Mouse (Mus musculus) liver, embryonic 13.5 days (tissue): ENCODE results near the gene Serpina12. TPM values are rescaled to one million over a fixed set of nuclear protein-coding genes. Genes with fewer than 3 reads are reported as not detected.

Experiments
- ATAC-seq: fragments of 200-750 bp; cut with Nextera tagmentation; 2 replicates; pipeline ENCODE4 v1.8.0; 2017; ENCODE audit warnings: low read depth, mild to moderate bottlenecking, moderate number of reproducible peaks, moderate library complexity
- DNase-seq: peaks from one replicate; pipeline ENCODE4 v3.0.0; 2022
- H3K27ac ChIP-seq: fragments of 300-500 bp; sonication (generic); 2 replicates; pipeline ENCODE4 v1.5.1; 2015; ENCODE audit warnings: moderate library complexity, mild to moderate bottlenecking, inconsistent platforms
- H3K27me3 ChIP-seq: fragments of 300-500 bp; sonication (generic); 2 replicates; pipeline ENCODE4 v1.6.1; 2015; ENCODE audit warnings: mild to moderate bottlenecking, inconsistent platforms
- H3K36me3 ChIP-seq: fragments of 300-500 bp; sonication (generic); 2 replicates; pipeline ENCODE4 v1.6.1; 2015; ENCODE audit warnings: mild to moderate bottlenecking, inconsistent platforms
- H3K4me1 ChIP-seq: fragments of 300-500 bp; sonication (generic); replicated peaks from 2 replicates; pipeline ENCODE4 v1.6.1; 2015; ENCODE audit warnings: inconsistent platforms
- H3K4me2 ChIP-seq: fragments of 300-500 bp; sonication (generic); 2 replicates; pipeline ENCODE4 v1.6.1; 2015; ENCODE audit warnings: inconsistent platforms, mild to moderate bottlenecking, moderate library complexity
- H3K4me3 ChIP-seq: fragments of 300-500 bp; sonication (generic); replicated peaks from 2 replicates; pipeline ENCODE4 v1.5.1; 2015; ENCODE audit warnings: mild to moderate bottlenecking, inconsistent platforms
- H3K9ac ChIP-seq: fragments of 300-500 bp; sonication (generic); 2 replicates; pipeline ENCODE4 v1.6.1; 2015; ENCODE audit warnings: mild to moderate bottlenecking, inconsistent platforms
- H3K9me3 ChIP-seq: fragments of 300-500 bp; sonication (generic); replicated peaks from 2 replicates; pipeline ENCODE4 v1.6.1; 2016; ENCODE audit warnings: inconsistent platforms
- WGBS: fragments of 180-500 bp; shearing (Covaris S2); methylation state at CpG from one replicate; pipeline ENCODE4 v1.1.7; 2015; ENCODE audit not compliant: insufficient replicate concordance; 5-methylcytosine and 5-hydroxymethylcytosine counted together
- polyA plus RNA-seq: library from polyadenylated mRNA; unstranded; fragments of >200 nt; fragmentation: Nextera tagmentation; extraction: Ambion mirVana; gene quantifications from 2 replicates; pipeline ENCODE4 v1.2.1, GENCODE M21; 2015

The Serpina12 gene
- polyA plus RNA-seq: 0.06 TPM in 1 of 2 replicates, not detected in the other

- no peak within 1 kb of the TSS for H3K27ac ChIP-seq
- H3K4me2 ChIP-seq: no peak within 1 kb of the TSS
- no peaks in the 10 kb centered on the region for H3K36me3 ChIP-seq
- ATAC-seq (no peak), DNase-seq (no peak)
- no peak within 1 kb of the TSS for H3K9ac ChIP-seq
- no peaks in the 10 kb centered on the region for H3K9me3 ChIP-seq
- 60% methylated on average over 7 of the region's 7 CpGs for WGBS
- no peaks in the 10 kb centered on the region for H3K4me1 ChIP-seq
- no peak within 1 kb of the TSS for H3K4me3 ChIP-seq
- no peaks in the 10 kb centered on the region for H3K27me3 ChIP-seq
Observed at GRCm38 (mm10) chr12:104044343-104044742, at the start of gene Serpina12. Serpina12 (minus strand) TSS chr12:104044443.

DNA sequence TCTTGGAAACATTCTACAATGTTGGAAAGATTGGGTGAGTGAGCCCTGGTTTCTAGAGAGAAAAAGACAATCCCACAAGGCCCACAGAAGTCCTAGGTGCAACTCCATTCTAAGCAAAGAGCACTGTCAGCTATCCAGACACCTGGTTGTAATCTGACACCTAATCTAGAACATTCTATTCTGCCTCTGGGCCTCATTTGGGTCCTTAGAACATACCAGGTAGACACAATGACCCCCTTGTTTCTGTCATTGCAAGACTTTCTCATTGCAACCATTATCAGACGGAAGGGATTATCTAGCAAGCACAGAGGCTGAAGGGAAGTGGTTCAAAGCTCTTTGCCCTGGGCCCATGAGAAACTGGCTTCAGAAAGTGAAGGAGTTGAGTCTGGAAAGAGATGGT, 47.1 kb upstream of the Serpina12 start:
- Histone ChIP-seq H3K9me3 (no peaks in the 10 kb centered on the region), H3K4me3 (no peak overlapping the region), H3K27me3 (no peaks in the 10 kb centered on the region), H3K27ac (no peak overlapping the region), H3K4me2 (no peak overlapping the region), H3K36me3 (no peaks in the 10 kb centered on the region), H3K9ac (no peak overlapping the region), H3K4me1 (no peaks in the 10 kb centered on the region)
- 57% methylated on average over 1 of the region's 1 CpGs for WGBS
- ATAC-seq (no peak), DNase-seq (no peak)

DNA sequence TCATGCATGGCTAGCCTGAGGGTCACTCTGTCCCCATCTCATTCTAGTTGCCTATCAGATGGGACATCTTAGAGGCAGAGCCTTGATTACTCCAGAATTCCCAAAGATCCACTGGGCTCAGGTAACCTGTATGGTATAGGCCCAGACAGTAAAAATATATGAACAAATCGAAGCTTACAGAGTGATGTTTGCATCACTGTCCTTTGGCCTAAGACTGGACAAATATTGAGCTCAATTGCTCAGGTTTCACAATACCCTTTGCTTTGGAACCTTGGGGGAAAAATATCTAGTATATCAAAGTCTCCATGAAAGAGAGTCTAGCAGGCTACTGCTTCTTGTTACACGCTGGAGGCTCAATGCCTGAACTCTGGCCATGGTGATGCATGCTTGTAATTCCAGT, 45.9 kb upstream of the Serpina12 start:
- 50% methylated on average over 2 of the region's 2 CpGs for WGBS
- no peaks in the 10 kb centered on the region for H3K4me1 ChIP-seq
- no peak overlapping the region for H3K9ac ChIP-seq
- DNase-seq (no peak), ATAC-seq (no peak)
- H3K27me3 ChIP-seq: no peaks in the 10 kb centered on the region
- no peak overlapping the region for H3K4me3 ChIP-seq
- no peaks in the 10 kb centered on the region for H3K9me3 ChIP-seq
- H3K27ac ChIP-seq: no peak overlapping the region
- H3K36me3 ChIP-seq: no peaks in the 10 kb centered on the region
- no peak overlapping the region for H3K4me2 ChIP-seq

GRCm38 (mm10) chr12:104072286-104072685, 28.0 kb upstream of the Serpina12 start:
- no peak overlapping the region for H3K4me3 ChIP-seq
- DNase-seq: no peak
- H3K27me3 ChIP-seq: no peaks in the 10 kb centered on the region
- no peak overlapping the region for H3K4me2 ChIP-seq
- no peak overlapping the region for H3K9ac ChIP-seq
- H3K36me3 ChIP-seq: no peaks in the 10 kb centered on the region
- no peak for ATAC-seq
- H3K4me1 ChIP-seq: no peaks in the 10 kb centered on the region
- no peaks in the 10 kb centered on the region for H3K9me3 ChIP-seq
- no peak overlapping the region for H3K27ac ChIP-seq
- WGBS: 42% methylated on average over 5 of the region's 5 CpGs

- no peak overlapping the region for H3K4me3 ChIP-seq
- H3K27me3 ChIP-seq: no peaks in the 10 kb centered on the region
- H3K4me1 ChIP-seq: no peaks in the 10 kb centered on the region
- no peak for ATAC-seq
- no peak overlapping the region for H3K9ac ChIP-seq
- H3K36me3 ChIP-seq: no peaks in the 10 kb centered on the region
- H3K4me2 ChIP-seq: no peak overlapping the region
- H3K27ac ChIP-seq: no peak overlapping the region
- DNase-seq: no peak
- 26% methylated on average over 1 of the region's 1 CpGs for WGBS
- H3K9me3 ChIP-seq: no peaks in the 10 kb centered on the region
Observed at GRCm38 (mm10) chr12:104071708-104072107, 27.5 kb upstream of the Serpina12 start.

DNA sequence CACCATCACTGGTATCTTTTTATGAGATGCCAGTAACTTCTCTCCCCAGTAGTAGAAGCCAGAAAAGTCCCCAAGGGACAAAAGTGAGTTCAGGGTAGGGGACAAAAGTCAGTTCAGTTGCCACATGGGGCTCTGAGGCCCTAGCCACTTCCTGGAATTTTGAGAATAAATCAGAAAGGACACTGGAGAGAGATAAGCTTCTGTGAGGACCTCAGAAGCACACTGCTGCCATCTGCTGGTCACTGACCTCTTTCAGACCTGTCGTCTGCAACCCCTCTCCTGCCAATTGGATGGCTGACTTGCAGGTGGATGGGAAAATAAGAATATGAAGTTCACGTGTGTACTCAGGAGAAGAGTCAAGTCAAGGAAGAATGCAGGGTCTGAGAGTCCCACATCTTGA, 25.4 kb upstream of the Serpina12 start:
- H3K27me3 ChIP-seq: no peaks in the 10 kb centered on the region
- no peaks in the 10 kb centered on the region for H3K4me1 ChIP-seq
- H3K4me3 ChIP-seq: no peak overlapping the region
- 0 out of 2 replicates have a peak, but pooled peaks have one; percentile 23 for ATAC-seq
- no peaks in the 10 kb centered on the region for H3K36me3 ChIP-seq
- no peak for DNase-seq
- H3K27ac ChIP-seq: no peak overlapping the region
- no peaks in the 10 kb centered on the region for H3K9me3 ChIP-seq
- no peak overlapping the region for H3K4me2 ChIP-seq
- no peak overlapping the region for H3K9ac ChIP-seq
- WGBS: 2% methylated on average over 2 of the region's 2 CpGs

- WGBS: 22% methylated on average over 4 of the region's 4 CpGs
- ATAC-seq (no peak), DNase-seq (no peak)
- Histone ChIP-seq H3K4me3 (no peak overlapping the region), H3K9me3 (no peaks in the 10 kb centered on the region), H3K36me3 (no peaks in the 10 kb centered on the region), H3K4me1 (no peaks in the 10 kb centered on the region), H3K27ac (no peak overlapping the region), H3K9ac (no peak overlapping the region), H3K27me3 (no peaks in the 10 kb centered on the region), H3K4me2 (no peak overlapping the region)
Observed at GRCm38 (mm10) chr12:104067549-104067948, 23.3 kb upstream of the Serpina12 start.

DNA sequence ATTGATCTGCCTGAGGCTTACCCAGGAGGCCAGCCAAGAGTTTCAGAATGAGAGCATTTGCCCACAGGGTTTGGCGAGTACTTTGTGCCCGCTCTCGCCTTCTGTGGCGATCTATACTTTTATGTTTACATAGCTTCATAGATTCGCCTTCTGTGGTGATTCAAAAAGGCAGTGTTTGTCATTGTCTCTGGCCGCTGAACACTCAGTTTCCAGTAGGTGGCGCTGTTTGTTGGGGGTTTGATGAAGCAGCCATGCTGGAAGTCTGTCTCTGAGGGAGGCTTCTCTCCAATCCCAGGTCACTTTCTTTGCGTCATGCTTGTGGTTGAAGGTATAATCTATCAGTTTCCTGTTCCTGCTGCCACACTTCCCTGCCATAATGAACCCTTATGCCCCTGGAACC, 22.0 kb upstream of the Serpina12 start:
- Histone ChIP-seq H3K9me3 (no peaks in the 10 kb centered on the region), H3K4me1 (no peaks in the 10 kb centered on the region), H3K27me3 (no peaks in the 10 kb centered on the region), H3K9ac (no peak overlapping the region), H3K4me2 (no peak overlapping the region), H3K4me3 (no peak overlapping the region), H3K36me3 (no peaks in the 10 kb centered on the region), H3K27ac (no peak overlapping the region)
- no peak for DNase-seq
- no peak for ATAC-seq
- 10% methylated on average over 8 of the region's 8 CpGs for WGBS

DNA sequence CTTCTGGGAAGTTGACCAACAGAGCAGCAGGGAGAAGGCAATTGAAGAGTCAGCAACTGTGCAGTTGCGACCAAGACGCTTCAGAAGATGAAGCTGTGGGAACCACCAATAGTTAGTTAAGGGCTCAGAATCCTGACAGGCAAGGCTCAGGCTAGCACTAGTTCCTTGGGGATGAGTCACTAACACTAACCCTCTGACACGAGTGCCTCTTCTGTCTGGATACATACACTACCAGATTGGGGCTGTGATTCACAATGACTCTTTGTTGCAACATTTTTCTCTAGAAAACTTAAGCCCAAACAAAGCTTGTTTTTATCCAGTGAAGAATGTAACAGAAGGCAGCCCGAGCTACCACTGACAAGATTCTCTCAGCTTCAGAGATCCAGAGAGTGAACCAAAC, 20.8 kb upstream of the Serpina12 start:
- Histone ChIP-seq H3K27ac (no peak overlapping the region), H3K9me3 (no peaks in the 10 kb centered on the region), H3K36me3 (no peaks in the 10 kb centered on the region), H3K9ac (no peak overlapping the region), H3K4me2 (no peak overlapping the region), H3K4me1 (no peaks in the 10 kb centered on the region), H3K27me3 (no peaks in the 10 kb centered on the region), H3K4me3 (no peak overlapping the region)
- DNase-seq (no peak), ATAC-seq (no peak)
- 62% methylated on average over 4 of the region's 4 CpGs for WGBS

DNA sequence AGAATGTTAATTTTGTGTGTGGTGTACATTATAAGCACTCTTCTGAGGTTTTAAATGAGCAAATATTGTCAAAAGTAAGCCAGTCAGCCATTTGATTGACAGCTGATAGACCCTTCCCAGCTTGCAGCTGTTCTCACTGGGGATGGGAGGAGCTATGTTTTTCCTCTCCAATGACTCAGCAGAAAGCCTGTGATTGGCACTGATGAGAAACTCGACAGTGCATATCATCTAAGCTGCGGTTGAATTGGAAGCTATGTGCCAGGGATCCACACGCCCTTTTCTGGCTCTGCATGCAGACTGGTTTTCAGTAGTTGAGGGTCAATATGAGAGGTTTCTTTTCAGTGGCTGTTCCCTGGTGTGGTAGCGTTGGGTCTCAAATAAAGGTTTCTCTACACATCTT, 20.3 kb upstream of the Serpina12 start:
- Histone ChIP-seq H3K4me3 (no peak overlapping the region), H3K9me3 (no peaks in the 10 kb centered on the region), H3K4me1 (no peaks in the 10 kb centered on the region), H3K4me2 (no peak overlapping the region), H3K36me3 (no peaks in the 10 kb centered on the region), H3K27ac (no peak overlapping the region), H3K9ac (no peak overlapping the region), H3K27me3 (no peaks in the 10 kb centered on the region)
- no peak for ATAC-seq
- 35% methylated on average over 4 of the region's 4 CpGs for whole genome bisulfite sequencing
- no peak for DNase-seq

DNA sequence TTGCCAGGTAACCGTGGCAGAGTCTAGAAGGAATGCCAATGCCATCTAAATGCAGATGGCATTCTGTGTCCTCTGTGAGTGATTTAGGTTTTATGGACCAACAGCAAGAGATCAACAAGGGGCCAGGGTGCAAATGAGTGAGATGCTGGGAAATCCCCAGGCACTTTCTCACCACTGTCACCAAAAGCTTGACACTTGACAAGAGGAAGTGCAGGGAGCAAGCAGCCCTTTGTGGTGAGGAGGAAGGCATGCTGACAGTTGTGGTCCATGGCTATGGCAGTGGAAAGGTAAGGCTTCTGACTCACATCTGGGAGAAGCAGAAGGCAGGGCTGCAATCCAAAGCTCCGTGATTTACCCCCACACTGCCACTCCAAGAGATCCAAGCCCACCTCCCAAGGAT, 17.6 kb upstream of the Serpina12 start:
- H3K27me3 ChIP-seq: no peaks in the 10 kb centered on the region
- no peak overlapping the region for H3K27ac ChIP-seq
- ATAC-seq (no peak), DNase-seq (no peak)
- H3K4me3 ChIP-seq: no peak overlapping the region
- no peaks in the 10 kb centered on the region for H3K4me1 ChIP-seq
- H3K9ac ChIP-seq: no peak overlapping the region
- no peaks in the 10 kb centered on the region for H3K9me3 ChIP-seq
- no peaks in the 10 kb centered on the region for H3K36me3 ChIP-seq
- 17% methylated on average over 2 of the region's 2 CpGs for WGBS
- no peak overlapping the region for H3K4me2 ChIP-seq

- WGBS: 54% methylated on average over 6 of the region's 6 CpGs
Observed at GRCm38 (mm10) chr12:104060126-104060525, 15.9 kb upstream of the Serpina12 start.

More at GRCm38 (mm10) chr12:104060126-104060525, 15.9 kb upstream of the Serpina12 start:
- ATAC-seq: no peak
- Histone ChIP-seq H3K9me3 (no peaks in the 10 kb centered on the region), H3K9ac (no peak overlapping the region), H3K36me3 (no peaks in the 10 kb centered on the region), H3K27me3 (no peaks in the 10 kb centered on the region), H3K4me3 (no peak overlapping the region), H3K27ac (no peak overlapping the region), H3K4me2 (no peak overlapping the region), H3K4me1 (no peaks in the 10 kb centered on the region)
- no peak for DNase-seq
